Mouse (Mus musculus) liver, embryonic 11.5 days (tissue): Measurements from ENCODE around the gene Nufip1. TPM values are rescaled to one million over a fixed set of nuclear protein-coding genes. Genes with fewer than 3 reads are reported as not detected.

Source experiments
- ATAC-seq: fragments of 200-750 bp; cut with Nextera tagmentation; replicated peaks from 2 replicates; pipeline ENCODE4 v1.8.0; 2017; ENCODE audit warnings: moderate number of reproducible peaks, mild to moderate bottlenecking, moderate TSS enrichment, moderate library complexity; ENCODE audit not compliant: low FRiP score
- DNase-seq: peaks from one replicate; pipeline ENCODE4 v3.0.0-alpha.2; 2017; ENCODE audit warnings: low spot score
- H3K27ac ChIP-seq: fragments of 300-500 bp; sonication (generic); 2 replicates; pipeline ENCODE4 v1.5.1; 2014; ENCODE audit warnings: mild to moderate bottlenecking, low read depth, low read length, control low read depth
- H3K27me3 ChIP-seq: fragments of 300-500 bp; sonication (generic); replicated peaks from 2 replicates; pipeline ENCODE4 v1.6.1; 2014; ENCODE audit warnings: low read length, mixed read lengths; ENCODE audit not compliant: control insufficient read depth, insufficient read depth
- H3K36me3 ChIP-seq: fragments of 300-500 bp; sonication (generic); 2 replicates; pipeline ENCODE4 v1.6.1; 2014; ENCODE audit warnings: mild to moderate bottlenecking, low read length, moderate library complexity, mixed read lengths; ENCODE audit not compliant: control insufficient read depth, insufficient read depth
- H3K4me1 ChIP-seq: fragments of 300-500 bp; sonication (generic); replicated peaks from 2 replicates; pipeline ENCODE4 v1.6.1; 2014; ENCODE audit warnings: low read length, mixed read lengths; ENCODE audit not compliant: control insufficient read depth, insufficient read depth
- H3K4me2 ChIP-seq: fragments of 300-500 bp; sonication (generic); 2 replicates; pipeline ENCODE4 v1.6.1; 2014; ENCODE audit warnings: mild to moderate bottlenecking, control low read depth, moderate library complexity
- H3K4me3 ChIP-seq: fragments of 300-500 bp; sonication (generic); 2 replicates; pipeline ENCODE4 v1.5.1; 2014; ENCODE audit warnings: low read depth, low read length, control low read depth
- H3K9ac ChIP-seq: fragments of 300-500 bp; sonication (generic); 2 replicates; pipeline ENCODE4 v1.6.1; 2014; ENCODE audit warnings: low read depth, low read length, control low read depth
- H3K9me3 ChIP-seq: fragments of 300-500 bp; sonication (generic); 2 replicates; pipeline ENCODE4 v1.6.1; 2016; ENCODE audit warnings: low read length, inconsistent platforms, mixed read lengths; ENCODE audit not compliant: control insufficient read depth
- WGBS: fragments of 180-500 bp; shearing (Covaris S2); extraction: QIAGEN DNeasy Blood & Tissue Kit; methylation state at CpG from one replicate; pipeline ENCODE4 v1.1.7; 2014; 5-methylcytosine and 5-hydroxymethylcytosine counted together
- polyA plus RNA-seq: library from polyadenylated mRNA; unstranded; fragments of >200 nt; fragmentation: Nextera tagmentation; extraction: Ambion mirVana; gene quantifications from 2 replicates; pipeline ENCODE4 v1.2.1, GENCODE M21; 2014

Gene Nufip1
- polyA plus RNA-seq, 1 experiment from 2014 or later = 17.3 TPM

- Histone ChIP-seq H3K9me3 (no peaks in the 10 kb centered on the region), H3K36me3 (no peaks in the 10 kb centered on the region), H3K27me3 (no peaks in the 10 kb centered on the region), H3K4me1 (no peaks in the 10 kb centered on the region), H3K9ac (no peak overlapping the region), H3K4me3 (no peak overlapping the region), H3K27ac (no peak overlapping the region), H3K4me2 (no peak overlapping the region)
- ATAC-seq (no peak), DNase-seq (no peak)
- WGBS = 82% methylated on average over 6 of the region's 6 CpGs
Measured at GRCm38 (mm10) chr14:76179343-76179742, 68.7 kb downstream of the Nufip1 start.

- no peaks in the 10 kb centered on the region for H3K27me3 ChIP-seq
- no peaks in the 10 kb centered on the region for H3K4me1 ChIP-seq
- no peaks in the 10 kb centered on the region for H3K9me3 ChIP-seq
- ATAC-seq (no peak), DNase-seq (no peak)
- H3K36me3 ChIP-seq = no peaks in the 10 kb centered on the region
- 70% methylated on average over 5 of the region's 5 CpGs for WGBS
- no peak overlapping the region for H3K27ac ChIP-seq
- no peak overlapping the region for H3K9ac ChIP-seq
- H3K4me2 ChIP-seq = no peak overlapping the region
- no peak overlapping the region for H3K4me3 ChIP-seq
Measured at GRCm38 (mm10) chr14:76185358-76185757, 74.7 kb downstream of the Nufip1 start.

- Histone ChIP-seq H3K4me3 (no peak overlapping the region), H3K36me3 (no peaks in the 10 kb centered on the region), H3K9me3 (no peaks in the 10 kb centered on the region), H3K4me2 (no peak overlapping the region), H3K9ac (no peak overlapping the region), H3K27ac (no peak overlapping the region), H3K4me1 (no peaks in the 10 kb centered on the region), H3K27me3 (no peaks in the 10 kb centered on the region)
- no peak for DNase-seq
- 81% methylated on average over 4 of the region's 4 CpGs for WGBS
- ATAC-seq = no peak
Measured at GRCm38 (mm10) chr14:76186299-76186698, 75.6 kb downstream of the Nufip1 start.

Other genes with a start within 250 kb of the Nufip1 start
- 0.41 and 0.42 TPM in 2 replicates for gene Kctd4, start 155.9 kb upstream of the Nufip1 start, polyA plus RNA-seq
- 56.9 and 59.6 TPM in 2 replicates for gene Gtf2f2, start 100.0 kb upstream of the Nufip1 start, polyA plus RNA-seq
- 15.7 and 16.3 TPM in 2 replicates for gene Gpalpp1, start 131 bp upstream of the Nufip1 start, polyA plus RNA-seq